Mouse (Mus musculus): ENCODE measurements at regions not wholly inside any gene's neighbourhood (a gene's known extent, or its start where the extent isn't known, plus 50 kb on each side); places are given as distances from the start of the nearest gene placed in this dataset.
"Not testable (repeated sequence)": the region's sequence is repeated elsewhere in the genome, so short reads cannot be mapped to it uniquely, and the experiment has no call there.

DNA sequence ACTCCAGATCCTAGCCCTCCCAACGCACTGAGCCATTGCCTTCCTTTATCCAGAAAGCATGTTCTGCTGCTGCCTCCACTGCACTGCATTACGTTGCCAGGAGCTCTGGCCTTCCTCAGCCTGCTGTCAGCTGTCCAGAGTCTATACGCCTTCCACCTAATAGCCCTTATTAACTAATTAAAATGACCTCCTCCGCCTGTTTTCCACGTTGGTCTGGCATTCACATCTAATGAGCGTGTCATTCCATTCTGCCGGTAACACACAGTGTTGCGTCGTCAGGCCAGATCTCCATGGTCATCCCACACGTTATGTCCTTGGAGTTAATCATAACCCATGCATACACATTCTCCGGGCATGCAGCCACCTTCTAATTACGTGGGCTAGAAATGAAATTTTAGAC lies 56.7 kb upstream of the Med4 start:
- H3K4me1 ChIP-seq (ENCODE audit: control insufficient read depth, insufficient read depth, low read length), result peaks cover 21% of the 10 kb centered on the region
- no peak overlapping the region for H3K27ac ChIP-seq (ENCODE audit: insufficient read depth, low read depth, low read length)
- no peak for TF ChIP-seq CTCF (IDR thresholded peaks at IDR 0.05; ENCODE audit: low read depth, low read length)
- no peak overlapping the region for H3K4me3 ChIP-seq (ENCODE audit: insufficient read depth, low read length)

DNA sequence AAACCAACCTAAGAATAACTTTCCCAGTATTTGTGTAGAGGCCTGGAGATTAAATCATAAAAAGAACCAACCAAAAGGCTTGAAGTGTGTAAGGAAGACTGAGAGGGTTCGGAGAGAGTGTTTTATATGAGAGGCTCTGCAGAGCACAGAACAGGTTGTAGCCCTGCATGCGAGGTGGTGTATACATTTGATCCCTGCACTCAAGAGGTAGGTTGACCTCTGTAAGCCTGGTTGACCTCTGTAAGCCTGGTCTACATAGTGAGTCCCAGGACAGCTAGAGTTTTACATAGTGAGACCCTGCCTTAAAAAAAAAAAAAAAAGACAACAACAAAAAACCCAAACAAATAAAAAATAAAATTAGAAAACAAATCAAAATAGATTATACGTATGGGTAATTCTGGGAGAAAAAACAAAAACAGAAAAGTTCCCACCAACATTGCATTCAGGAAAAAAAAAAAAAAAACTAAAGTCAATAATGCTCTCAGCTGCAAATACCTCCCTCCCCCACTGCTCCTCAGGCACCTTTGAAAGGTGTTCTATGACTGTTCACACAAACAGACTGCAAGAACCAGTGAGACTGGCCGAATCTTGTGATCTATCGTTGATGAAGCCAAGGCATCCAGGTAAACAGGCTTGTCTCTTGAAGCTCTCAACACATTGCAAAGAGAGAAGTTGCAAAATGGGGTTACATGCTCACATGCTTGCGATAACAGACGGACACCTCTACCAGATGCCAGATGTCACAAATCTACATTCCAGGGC lies 57.3 kb upstream of the Med4 start:
- peaks cover 23% of the 10 kb centered on the region for H3K4me1 ChIP-seq (ENCODE audit: control insufficient read depth, insufficient read depth, low read length)
- no peak for TF ChIP-seq POLR2A (IDR thresholded peaks at IDR 0.05; ENCODE audit: borderline replicate concordance, low read depth, low read length)
- no peak for TF ChIP-seq CTCF (IDR thresholded peaks at IDR 0.05; ENCODE audit: low read depth, low read length)
- no peak overlapping the region for H3K4me3 ChIP-seq (ENCODE audit: insufficient read depth, low read length)
- no peak overlapping the region for H3K27ac ChIP-seq (ENCODE audit: insufficient read depth, low read depth, low read length)

DNA sequence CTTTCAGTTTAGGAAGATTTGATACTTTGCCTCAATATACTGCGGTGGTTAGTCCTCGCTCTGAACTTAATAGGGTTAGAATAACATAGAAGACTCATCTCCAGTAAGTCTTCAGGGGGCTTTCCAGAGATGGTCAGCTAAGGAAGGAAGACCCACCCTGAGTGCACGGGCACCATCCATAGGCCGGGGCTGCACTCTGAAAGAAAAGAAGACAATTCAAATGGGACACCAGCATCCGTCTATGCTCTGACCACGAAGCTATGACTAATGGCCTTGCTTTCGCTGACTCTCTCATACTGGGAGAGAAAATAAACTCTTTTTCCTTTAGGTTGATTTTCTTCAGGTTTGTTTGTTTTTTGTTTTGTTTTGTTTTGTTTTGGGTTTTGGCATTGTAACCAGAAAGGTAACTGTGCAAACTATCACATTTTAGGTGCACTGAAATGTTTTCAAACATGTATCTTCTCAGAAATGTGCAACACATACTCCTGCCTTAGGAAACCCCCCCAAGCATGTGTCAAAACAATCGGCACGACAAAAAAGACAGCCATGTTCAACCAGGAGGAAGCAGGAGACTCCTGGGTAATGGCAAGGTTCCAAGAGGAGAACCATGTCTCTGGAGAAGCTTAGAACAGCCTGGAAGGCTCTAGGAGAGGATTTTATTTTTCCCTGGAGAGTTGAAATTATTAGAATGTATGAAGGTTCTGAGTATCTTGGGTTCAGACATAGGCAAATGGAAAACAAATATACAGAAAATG lies 58.4 kb upstream of the Med4 start:
- peaks cover 33% of the 10 kb centered on the region for H3K4me1 ChIP-seq (ENCODE audit: control insufficient read depth, insufficient read depth, low read length)
- no peak overlapping the region for H3K4me3 ChIP-seq (ENCODE audit: insufficient read depth, low read length)
- H3K27ac ChIP-seq (ENCODE audit: insufficient read depth, low read depth, low read length), result peak overlapping the region; percentile 51
- TF ChIP-seq CTCF (IDR thresholded peaks at IDR 0.05; ENCODE audit: low read depth, low read length) (no peak), POLR2A (IDR thresholded peaks at IDR 0.05; ENCODE audit: borderline replicate concordance, low read depth, low read length) (no peak)

DNA sequence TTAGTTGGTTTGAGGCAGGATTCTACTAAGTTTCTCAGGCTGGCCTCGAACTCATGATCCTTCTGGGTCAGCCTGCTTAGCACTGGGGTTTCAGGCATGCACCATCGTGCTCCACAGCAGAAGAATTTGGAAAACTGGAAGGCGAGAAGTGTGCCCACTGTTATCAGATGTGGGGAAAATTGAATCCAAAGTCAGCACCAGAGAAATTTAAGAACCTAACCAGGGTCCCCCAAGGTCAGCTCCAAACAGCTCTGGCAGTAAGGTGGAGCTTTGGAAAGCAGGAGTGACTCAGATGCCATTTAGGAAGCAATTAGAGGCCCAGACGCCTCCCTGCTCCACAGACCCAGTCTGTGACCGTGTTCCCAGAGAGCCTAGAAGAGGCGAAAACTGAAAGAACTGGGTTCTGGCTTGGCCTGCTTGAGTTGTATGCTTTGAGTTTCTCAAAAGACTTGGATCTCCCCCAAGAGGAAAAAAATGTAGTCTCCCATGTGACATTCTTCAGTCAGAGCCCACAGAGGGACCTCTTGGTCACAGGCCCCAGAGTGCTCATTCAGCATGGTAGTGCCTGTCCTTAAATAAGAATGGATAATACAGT lies 59.8 kb upstream of the Med4 start:
- H3K4me1 ChIP-seq (ENCODE audit: control insufficient read depth, insufficient read depth, low read length), result peaks cover 46% of the 10 kb centered on the region
- TF ChIP-seq POLR2A (IDR thresholded peaks at IDR 0.05; ENCODE audit: borderline replicate concordance, low read depth, low read length), result no peak
- 0 out of 2 replicates have a peak, but pooled peaks have one; percentile 15 for TF ChIP-seq CTCF (IDR thresholded peaks at IDR 0.05; ENCODE audit: low read depth, low read length)
- no peak overlapping the region for H3K4me3 ChIP-seq (ENCODE audit: insufficient read depth, low read length)
- H3K27ac ChIP-seq (ENCODE audit: insufficient read depth, low read depth, low read length), result peak overlapping the region; percentile 31

DNA sequence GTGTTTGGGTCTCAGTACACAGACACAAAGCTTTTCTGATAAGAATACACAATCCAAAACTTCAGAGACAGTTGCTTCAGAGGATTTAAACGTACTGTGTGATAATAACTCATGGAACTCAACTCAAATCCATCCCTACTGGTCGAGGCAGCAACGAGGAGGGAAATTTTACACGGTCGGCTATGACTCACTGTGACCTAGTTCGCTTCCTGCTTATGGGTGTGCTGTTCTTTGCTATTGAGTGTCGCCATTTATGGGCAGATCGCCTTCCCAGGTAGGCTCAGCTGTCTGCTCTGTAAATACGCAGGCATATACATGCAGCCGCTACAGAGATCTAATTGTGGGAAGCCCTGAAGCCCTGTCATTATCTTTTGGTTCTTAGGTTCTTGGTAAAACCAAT lies 60.7 kb upstream of the Med4 start:
- Histone ChIP-seq H3K4me1 (ENCODE audit: control insufficient read depth, insufficient read depth, low read length) (peaks cover 53% of the 10 kb centered on the region), H3K27ac (ENCODE audit: insufficient read depth, low read depth, low read length) (no peak overlapping the region), H3K4me3 (ENCODE audit: insufficient read depth, low read length) (no peak overlapping the region)
- no peak for TF ChIP-seq CTCF (IDR thresholded peaks at IDR 0.05; ENCODE audit: low read depth, low read length)

DNA sequence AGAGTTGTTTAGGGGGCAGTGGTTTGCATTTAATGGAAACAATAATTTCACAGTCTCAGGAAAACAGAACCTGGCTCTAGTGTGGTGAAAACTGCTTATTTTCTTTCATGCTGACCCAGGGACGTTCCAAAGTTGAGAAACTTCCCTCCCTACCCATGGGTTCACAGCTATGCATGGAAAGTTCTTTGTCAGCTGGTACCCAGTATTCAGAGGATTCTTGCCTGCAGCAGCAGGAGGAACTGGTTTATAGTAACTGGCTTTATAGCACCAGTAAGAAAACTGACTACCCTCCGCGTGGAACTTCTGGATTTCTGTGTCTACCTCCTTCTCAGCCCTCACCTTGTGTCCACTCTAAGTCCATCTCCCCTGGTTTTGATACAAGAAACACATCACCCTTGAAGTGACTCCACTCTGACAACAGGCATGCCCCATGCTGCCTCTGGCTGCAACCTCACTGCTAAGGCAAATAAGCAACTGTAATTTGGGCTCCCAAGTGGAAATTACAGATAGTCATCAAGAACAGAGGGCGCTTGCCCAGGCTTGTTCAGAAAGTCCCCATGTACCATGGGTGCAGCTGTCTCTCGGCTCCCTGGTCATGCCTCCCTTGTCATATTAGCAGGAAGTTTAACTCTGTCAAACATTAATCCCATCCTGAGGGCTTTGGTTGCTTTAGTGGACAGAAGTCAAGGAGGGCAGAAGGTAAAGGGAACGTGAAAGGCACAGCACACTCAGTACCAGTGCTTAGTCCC lies 60.6 kb upstream of the Itm2b start:
- TF ChIP-seq CTCF (IDR thresholded peaks at IDR 0.05; ENCODE audit: low read depth, low read length) (0 out of 2 replicates have a peak, but pooled peaks have one; percentile 12), POLR2A (IDR thresholded peaks at IDR 0.05; ENCODE audit: borderline replicate concordance, low read depth, low read length) (no peak)
- H3K4me1 ChIP-seq (ENCODE audit: control insufficient read depth, insufficient read depth, low read length), result peaks cover 63% of the 10 kb centered on the region
- no peak overlapping the region for H3K4me3 ChIP-seq (ENCODE audit: insufficient read depth, low read length)
- H3K27ac ChIP-seq (ENCODE audit: insufficient read depth, low read depth, low read length), result peak overlapping the region; percentile 99

DNA sequence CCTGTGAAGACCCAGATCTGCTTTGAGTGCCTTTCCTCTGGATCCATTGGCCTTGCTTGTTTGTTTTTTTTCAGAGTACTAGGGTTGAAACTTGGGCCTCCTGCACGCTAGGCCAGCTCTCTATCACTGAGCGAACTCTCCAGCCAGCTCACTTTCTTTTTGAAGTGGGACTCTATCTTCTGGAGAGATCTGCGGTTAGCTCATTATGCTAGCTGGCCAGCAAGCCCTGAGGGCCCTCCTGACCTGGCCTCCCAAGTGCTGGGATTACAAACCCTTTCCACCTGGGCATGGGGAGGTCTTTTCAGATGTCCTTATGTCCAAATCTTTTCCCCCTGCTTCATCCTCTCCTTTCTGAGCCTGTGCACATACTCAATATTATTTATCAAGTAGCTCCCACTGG lies 59.6 kb upstream of the Itm2b start:
- Histone ChIP-seq H3K4me1 (ENCODE audit: control insufficient read depth, insufficient read depth, low read length) (peaks cover 57% of the 10 kb centered on the region), H3K27ac (ENCODE audit: insufficient read depth, low read depth, low read length) (peak overlapping the region; percentile 99), H3K4me3 (ENCODE audit: insufficient read depth, low read length) (no peak overlapping the region)
- TF ChIP-seq POLR2A (IDR thresholded peaks at IDR 0.05; ENCODE audit: borderline replicate concordance, low read depth, low read length), result no peak
- TF ChIP-seq CTCF (IDR thresholded peaks at IDR 0.05; ENCODE audit: low read depth, low read length), result no peak

DNA sequence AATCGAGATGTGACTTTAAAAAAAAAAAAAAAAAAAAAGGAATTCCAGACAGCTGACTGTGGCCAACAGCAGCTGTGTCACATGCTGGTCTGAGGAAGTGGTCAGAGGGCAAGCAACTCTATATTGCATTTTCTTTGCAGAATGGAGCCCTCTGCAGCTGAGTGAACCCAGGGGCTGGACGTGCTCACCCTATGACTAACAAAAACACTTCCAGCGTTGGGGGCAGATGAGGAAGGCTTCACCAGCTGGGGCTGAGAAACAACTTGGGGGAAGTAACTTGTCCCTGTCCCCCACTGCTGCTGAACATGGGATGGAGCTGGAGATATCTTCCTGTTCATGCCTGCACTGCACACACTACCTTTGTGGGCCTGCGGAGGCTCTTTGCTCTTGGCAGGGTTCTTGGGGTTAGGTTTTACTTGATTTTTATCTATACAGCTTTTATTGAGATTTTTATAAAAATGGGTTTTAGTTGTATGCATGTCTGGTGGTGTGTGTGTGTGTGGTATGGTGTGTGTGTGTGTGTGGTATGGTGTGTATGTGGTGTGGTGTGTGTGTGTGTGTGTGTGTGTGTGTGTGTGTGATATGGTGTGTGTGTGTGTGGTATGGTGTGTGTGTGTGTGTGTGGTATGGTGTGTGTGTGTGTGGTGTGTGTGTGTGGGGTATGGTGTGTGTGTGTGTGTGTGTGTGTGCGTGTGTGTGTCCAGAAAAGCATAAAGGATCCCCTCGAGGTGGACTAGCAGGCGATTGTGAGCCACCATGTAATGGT lies 57.0 kb upstream of the Itm2b start:
- TF ChIP-seq POLR2A (IDR thresholded peaks at IDR 0.05; ENCODE audit: borderline replicate concordance, low read depth, low read length), result no peak
- no peak for TF ChIP-seq CTCF (IDR thresholded peaks at IDR 0.05; ENCODE audit: low read depth, low read length)
- H3K4me3 ChIP-seq (ENCODE audit: insufficient read depth, low read length), result no peak overlapping the region
- H3K27ac ChIP-seq (ENCODE audit: insufficient read depth, low read depth, low read length), result peak overlapping the region; percentile 91
- H3K4me1 ChIP-seq (ENCODE audit: control insufficient read depth, insufficient read depth, low read length), result peaks cover 46% of the 10 kb centered on the region

DNA sequence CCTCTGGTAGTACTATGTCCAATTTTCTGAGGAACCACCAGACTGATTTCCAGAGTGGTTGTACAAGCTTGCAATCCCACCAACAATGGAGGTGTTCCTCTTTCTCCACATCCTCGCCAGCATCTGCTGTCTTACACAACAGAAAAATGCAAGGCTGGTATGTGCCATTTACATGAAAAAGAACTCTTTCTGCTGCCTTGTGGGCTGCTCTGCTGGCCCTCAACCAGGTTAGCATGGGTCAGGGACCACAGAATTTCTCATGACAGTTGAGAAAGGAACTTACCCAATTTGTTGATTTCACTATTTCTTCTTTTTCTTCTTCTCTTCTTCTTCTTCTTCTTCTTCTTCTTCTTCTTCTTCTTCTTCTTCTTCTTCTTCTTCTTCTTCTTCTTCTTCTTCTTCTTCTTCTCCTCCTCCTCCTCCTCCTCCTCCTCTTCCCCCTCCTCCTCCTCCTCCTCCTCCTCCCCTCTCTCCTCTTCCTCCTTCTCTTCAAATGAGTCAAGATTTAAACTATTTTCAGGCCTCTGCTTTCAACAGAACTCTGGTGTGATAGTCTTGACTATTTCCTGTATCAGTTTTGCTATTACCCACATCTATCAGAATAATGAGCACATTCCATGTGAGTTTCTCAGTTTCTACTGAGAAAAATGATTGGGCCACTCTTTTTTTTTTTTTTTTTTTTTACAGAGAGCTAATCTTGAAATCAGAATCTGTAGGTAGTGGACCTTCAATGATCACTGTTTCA lies 56.3 kb upstream of the Itm2b start:
- Histone ChIP-seq H3K27ac (ENCODE audit: insufficient read depth, low read depth, low read length) (peak overlapping the region; percentile 91), H3K4me1 (ENCODE audit: control insufficient read depth, insufficient read depth, low read length) (peaks cover 45% of the 10 kb centered on the region)
- not testable (repeated sequence) for H3K4me3 ChIP-seq (ENCODE audit: insufficient read depth, low read length)

Data from bone marrow macrophage, adult 2 months (primary cell).